Mouse (Mus musculus) lung, adult 2 months (tissue): ENCODE data around the gene Prmt1.

ENCODE experiments used
- CTCF ChIP-seq: fragments of 200-500 bp; IDR thresholded peaks from 2 replicates; pipeline ENCODE4 v1.5.1; 2011; ENCODE audit warnings: mild to moderate bottlenecking, low read length, control low read depth; ENCODE audit not compliant: insufficient read depth
- POLR2A ChIP-seq: fragments of 200-500 bp; IDR thresholded peaks from 2 replicates; pipeline ENCODE4 v1.6.1; 2011; ENCODE audit warnings: low read depth, mild to moderate bottlenecking, control low read depth, low read length, borderline replicate concordance; ENCODE audit errors: extremely low read depth

- no peak for TF ChIP-seq CTCF
- TF ChIP-seq POLR2A = no peak
Observed at GRCm38 (mm10) chr7:44996672-44997071, 10.3 kb upstream of the Prmt1 start.
